Mouse (Mus musculus): ENCODE data around the gene Sypl2. TPM values are rescaled to one million over a fixed set of nuclear protein-coding genes. Genes with fewer than 3 reads are reported as not detected.

The Sypl2 gene
- polyA plus RNA-seq, 1 experiment from 2014 or later = 0.42 TPM

GRCm38 (mm10) chr3:108202506-108202905 lies 23.9 kb downstream of the Sypl2 start:
- Histone ChIP-seq H3K4me2 (ENCODE audit: low read length) (no peak overlapping the region), H3K27me3 (ENCODE audit: control insufficient read depth, insufficient read depth, low read length) (no peaks in the 10 kb centered on the region), H3K27ac (replicated peaks; ENCODE audit: low read depth, low read length) (no peak overlapping the region), H3K4me3 (replicated peaks; ENCODE audit: low read depth, low read length) (no peak overlapping the region), H3K9me3 (ENCODE audit: control insufficient read depth, low read length) (no peaks in the 10 kb centered on the region), H3K36me3 (ENCODE audit: control insufficient read depth, insufficient read depth, low read length) (peaks cover 71% of the 10 kb centered on the region), H3K9ac (replicated peaks; ENCODE audit: low read length) (no peak overlapping the region), H3K4me1 (ENCODE audit: control insufficient read depth, insufficient read depth, low read length) (peaks cover 4% of the 10 kb centered on the region)
- ATAC-seq (ENCODE audit: low FRiP score, low TSS enrichment) (no peak), DNase-seq (no peak)

DNA sequence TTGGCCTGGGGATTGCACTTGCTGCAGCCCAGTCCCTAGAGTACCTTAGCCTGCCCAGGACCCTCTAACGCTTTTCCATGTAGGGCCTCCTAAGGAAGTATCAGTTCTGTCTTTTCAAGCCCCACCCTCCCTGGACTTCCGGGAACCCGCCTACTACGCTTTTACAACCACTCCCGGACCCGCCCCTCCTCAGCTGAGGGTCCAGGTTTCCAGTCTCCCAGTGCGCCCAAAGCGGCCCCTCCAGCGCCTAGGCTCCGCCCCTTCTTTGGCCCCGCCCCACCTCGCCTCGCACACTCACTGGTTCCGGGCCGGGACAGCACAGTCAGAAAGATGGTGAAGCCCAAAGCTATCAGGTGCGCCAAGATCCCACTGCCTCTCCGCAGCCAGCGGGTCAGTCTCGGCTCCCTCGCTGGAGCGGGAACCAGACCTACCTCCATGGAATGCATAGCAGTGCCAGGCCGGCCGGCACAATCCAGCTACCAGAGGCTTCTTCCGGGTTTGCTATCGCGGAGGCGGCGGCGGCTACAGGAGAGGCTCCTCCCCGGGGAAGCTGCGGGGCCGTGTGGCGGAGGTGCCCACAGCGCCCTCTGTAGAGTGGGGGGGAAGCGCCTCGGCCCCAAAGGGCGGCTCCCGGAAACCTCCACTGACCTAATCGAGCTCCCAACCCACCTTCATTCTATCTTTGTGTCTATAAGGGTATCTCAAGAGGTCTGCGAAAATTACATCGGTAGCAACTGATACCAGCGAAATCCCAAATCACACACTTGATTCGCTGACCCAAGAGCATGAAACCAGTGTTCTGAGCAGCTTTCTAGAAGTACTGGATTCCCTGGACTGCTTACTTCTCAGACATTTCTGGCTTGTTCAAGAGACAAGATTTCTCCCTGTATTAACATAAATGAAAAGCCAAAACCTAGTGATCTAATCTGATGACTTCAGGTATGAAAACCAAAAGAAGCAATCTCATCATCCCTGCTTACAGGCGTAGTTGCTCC lies 25.8 kb downstream of the Sypl2 start, which contains the start of gene Cyb561d1:
Gene Cyb561d1, minus strand, starts transcription at position 884 of the 995 bp plus-strand sequence.
- DNase-seq (peak; percentile 85), ATAC-seq (ENCODE audit: low FRiP score, low TSS enrichment) (peak; percentile 83)
- no peaks in the 10 kb centered on the region for H3K9me3 ChIP-seq (ENCODE audit: control insufficient read depth, low read length)
- no peaks in the 10 kb centered on the region for H3K27me3 ChIP-seq (ENCODE audit: control insufficient read depth, insufficient read depth, low read length)
- peak within 1 kb of the TSS; percentile 83 for H3K27ac ChIP-seq (replicated peaks; ENCODE audit: low read depth, low read length)
- peak within 1 kb of the TSS; percentile 55 for H3K9ac ChIP-seq (replicated peaks; ENCODE audit: low read length)
- WGBS = 3% methylated on average over 44 of the region's 44 CpGs
- peak within 1 kb of the TSS; percentile 50 for H3K4me3 ChIP-seq (replicated peaks; ENCODE audit: low read depth, low read length)
- peaks cover 22% of the 10 kb centered on the region for H3K4me1 ChIP-seq (ENCODE audit: control insufficient read depth, insufficient read depth, low read length)
- H3K36me3 ChIP-seq (ENCODE audit: control insufficient read depth, insufficient read depth, low read length) = peaks cover 52% of the 10 kb centered on the region
- H3K4me2 ChIP-seq (ENCODE audit: low read length) = peak within 1 kb of the TSS; percentile 64

DNA sequence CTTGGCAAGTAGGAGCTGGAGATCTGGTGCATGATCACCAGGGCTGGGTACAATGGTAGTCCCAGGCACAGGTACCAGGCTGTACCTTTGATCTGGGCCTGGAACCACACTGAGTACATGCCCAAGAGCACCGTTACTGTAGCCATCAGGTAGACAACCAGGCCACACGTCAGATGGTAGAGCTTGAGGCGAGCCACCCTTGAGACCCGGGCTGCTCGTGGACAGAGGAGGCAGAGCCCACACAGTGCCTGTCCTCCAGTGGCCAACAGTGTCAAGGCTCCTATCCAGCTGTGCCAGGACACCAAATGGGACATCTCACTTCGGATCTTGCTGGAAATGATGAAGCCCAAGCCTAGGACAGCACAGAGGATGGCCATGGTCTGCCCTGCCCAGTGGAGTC lies 27.2 kb downstream of the Sypl2 start:
- Histone ChIP-seq H3K4me2 (ENCODE audit: low read length) (no peak overlapping the region), H3K4me3 (replicated peaks; ENCODE audit: low read depth, low read length) (no peak overlapping the region), H3K9me3 (ENCODE audit: control insufficient read depth, low read length) (no peaks in the 10 kb centered on the region), H3K4me1 (ENCODE audit: control insufficient read depth, insufficient read depth, low read length) (peaks cover 22% of the 10 kb centered on the region), H3K27ac (replicated peaks; ENCODE audit: low read depth, low read length) (no peak overlapping the region), H3K9ac (replicated peaks; ENCODE audit: low read length) (no peak overlapping the region), H3K27me3 (ENCODE audit: control insufficient read depth, insufficient read depth, low read length) (no peaks in the 10 kb centered on the region), H3K36me3 (ENCODE audit: control insufficient read depth, insufficient read depth, low read length) (peaks cover 38% of the 10 kb centered on the region)
- WGBS = 92% methylated on average over 6 of the region's 6 CpGs
- DNase-seq (no peak), ATAC-seq (ENCODE audit: low FRiP score, low TSS enrichment) (no peak)

DNA sequence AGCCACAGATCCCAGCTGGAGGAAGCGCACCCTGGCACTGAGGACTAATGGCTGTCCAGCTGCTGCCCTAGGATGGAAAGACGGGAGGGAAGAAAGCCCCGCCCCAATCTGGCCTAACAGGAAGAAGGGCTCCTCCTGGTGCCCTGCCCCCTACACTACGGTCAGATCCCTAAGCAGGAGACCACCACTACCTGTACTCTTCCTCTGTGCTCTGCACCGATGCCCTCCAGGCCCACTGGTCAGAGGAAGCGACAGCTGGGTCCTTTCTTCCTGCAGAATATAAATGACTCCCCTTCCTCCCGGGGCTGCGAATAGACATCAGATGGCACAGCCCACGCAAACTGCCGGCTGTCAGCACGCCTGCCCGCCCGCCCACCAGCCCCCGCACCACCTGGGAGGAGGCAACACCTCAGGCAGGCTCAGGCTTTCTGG lies 29.4 kb downstream of the Sypl2 start:
- Histone ChIP-seq H3K4me2 (ENCODE audit: low read length) (peak overlapping the region; percentile 40; the same call in 1 of the 2 replicates), H3K27ac (replicated peaks; ENCODE audit: low read depth, low read length) (peak overlapping the region; percentile 74), H3K27me3 (ENCODE audit: control insufficient read depth, insufficient read depth, low read length) (no peaks in the 10 kb centered on the region), H3K9me3 (ENCODE audit: control insufficient read depth, low read length) (no peaks in the 10 kb centered on the region), H3K9ac (replicated peaks; ENCODE audit: low read length) (peak overlapping the region; percentile 34; the same call in 1 of the 2 replicates), H3K36me3 (ENCODE audit: control insufficient read depth, insufficient read depth, low read length) (peaks cover 19% of the 10 kb centered on the region), H3K4me3 (replicated peaks; ENCODE audit: low read depth, low read length) (no peak overlapping the region), H3K4me1 (ENCODE audit: control insufficient read depth, insufficient read depth, low read length) (peaks cover 22% of the 10 kb centered on the region)
- peak; percentile 38 for ATAC-seq (ENCODE audit: low FRiP score, low TSS enrichment)
- WGBS = 13% methylated on average over 14 of the region's 14 CpGs
- DNase-seq = peak; percentile 69

GRCm38 (mm10) chr3:108195941-108196590 lies 30.4 kb downstream of the Sypl2 start:
- H3K9ac ChIP-seq (replicated peaks; ENCODE audit: low read length) = 0 out of 2 replicates have a peak overlapping the region, but pooled peaks have one; percentile 9
- H3K36me3 ChIP-seq (ENCODE audit: control insufficient read depth, insufficient read depth, low read length) = peaks cover 13% of the 10 kb centered on the region
- no peaks in the 10 kb centered on the region for H3K9me3 ChIP-seq (ENCODE audit: control insufficient read depth, low read length)
- no peak overlapping the region for H3K4me3 ChIP-seq (replicated peaks; ENCODE audit: low read depth, low read length)
- peak overlapping the region; percentile 74; the same call in 1 of the 2 replicates for H3K27ac ChIP-seq (replicated peaks; ENCODE audit: low read depth, low read length)
- no peaks in the 10 kb centered on the region for H3K27me3 ChIP-seq (ENCODE audit: control insufficient read depth, insufficient read depth, low read length)
- no peak for DNase-seq
- no peak for ATAC-seq (ENCODE audit: low FRiP score, low TSS enrichment)
- H3K4me2 ChIP-seq (ENCODE audit: low read length) = no peak overlapping the region
- peaks cover 19% of the 10 kb centered on the region for H3K4me1 ChIP-seq (ENCODE audit: control insufficient read depth, insufficient read depth, low read length)
- 78% methylated on average over 7 of the region's 7 CpGs for WGBS

GRCm38 (mm10) chr3:108195287-108195686 lies 31.2 kb downstream of the Sypl2 start:
- Histone ChIP-seq H3K4me1 (ENCODE audit: control insufficient read depth, insufficient read depth, low read length) (peaks cover 19% of the 10 kb centered on the region), H3K36me3 (ENCODE audit: control insufficient read depth, insufficient read depth, low read length) (peaks cover 13% of the 10 kb centered on the region), H3K27ac (replicated peaks; ENCODE audit: low read depth, low read length) (peak overlapping the region; percentile 74; the same call in 1 of the 2 replicates), H3K27me3 (ENCODE audit: control insufficient read depth, insufficient read depth, low read length) (no peaks in the 10 kb centered on the region), H3K9me3 (ENCODE audit: control insufficient read depth, low read length) (no peaks in the 10 kb centered on the region), H3K4me3 (replicated peaks; ENCODE audit: low read depth, low read length) (no peak overlapping the region), H3K4me2 (ENCODE audit: low read length) (no peak overlapping the region), H3K9ac (replicated peaks; ENCODE audit: low read length) (no peak overlapping the region)
- WGBS = 85% methylated on average over 4 of the region's 4 CpGs
- DNase-seq = no peak
- no peak for ATAC-seq (ENCODE audit: low FRiP score, low TSS enrichment)

DNA sequence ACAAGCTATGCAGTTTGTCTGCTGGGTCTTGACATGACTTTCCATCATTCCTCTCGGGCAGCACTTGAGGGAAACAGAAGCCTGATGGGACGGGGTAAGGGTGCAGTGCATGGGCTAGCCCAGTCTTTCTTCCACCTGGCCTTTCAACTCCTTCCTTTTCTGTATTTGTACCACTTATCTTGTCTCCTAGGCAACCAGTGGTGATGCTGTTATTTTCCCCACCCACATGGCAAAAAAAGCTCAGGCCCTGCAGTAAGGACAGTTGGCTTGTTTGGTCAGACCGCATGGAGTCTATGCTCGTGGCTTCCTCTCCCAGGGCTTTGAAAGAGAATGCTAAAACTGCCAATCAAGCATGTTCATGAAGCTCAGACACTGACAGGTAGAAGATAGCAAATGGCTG lies 32.8 kb downstream of the Sypl2 start:
- WGBS = 86% methylated on average over 4 of the region's 4 CpGs
- no peak for ATAC-seq (ENCODE audit: low FRiP score, low TSS enrichment)

GRCm38 (mm10) chr3:108189897-108190296 lies 36.6 kb downstream of the Sypl2 start:
- Histone ChIP-seq H3K27me3 (ENCODE audit: control insufficient read depth, insufficient read depth, low read length) (no peaks in the 10 kb centered on the region), H3K9me3 (ENCODE audit: control insufficient read depth, low read length) (no peaks in the 10 kb centered on the region), H3K27ac (replicated peaks; ENCODE audit: low read depth, low read length) (no peak overlapping the region), H3K4me1 (ENCODE audit: control insufficient read depth, insufficient read depth, low read length) (peaks cover 15% of the 10 kb centered on the region; the same call in 1 of the 2 replicates), H3K4me3 (replicated peaks; ENCODE audit: low read depth, low read length) (no peak overlapping the region), H3K36me3 (ENCODE audit: control insufficient read depth, insufficient read depth, low read length) (peaks cover 8% of the 10 kb centered on the region; the same call in 1 of the 2 replicates), H3K4me2 (ENCODE audit: low read length) (no peak overlapping the region), H3K9ac (replicated peaks; ENCODE audit: low read length) (no peak overlapping the region)
- ATAC-seq (ENCODE audit: low FRiP score, low TSS enrichment) (no peak), DNase-seq (no peak)
- 82% methylated on average over 5 of the region's 5 CpGs for WGBS

More for the DNA sequence above, 32.8 kb downstream of the Sypl2 start:
- no peaks in the 10 kb centered on the region for H3K9me3 ChIP-seq (ENCODE audit: control insufficient read depth, low read length)
- DNase-seq = no peak
- peaks cover 22% of the 10 kb centered on the region for H3K4me1 ChIP-seq (ENCODE audit: control insufficient read depth, insufficient read depth, low read length)
- no peak overlapping the region for H3K4me2 ChIP-seq (ENCODE audit: low read length)
- H3K27ac ChIP-seq (replicated peaks; ENCODE audit: low read depth, low read length) = no peak overlapping the region
- peaks cover 8% of the 10 kb centered on the region for H3K36me3 ChIP-seq (ENCODE audit: control insufficient read depth, insufficient read depth, low read length)
- no peak overlapping the region for H3K9ac ChIP-seq (replicated peaks; ENCODE audit: low read length)
- H3K27me3 ChIP-seq (ENCODE audit: control insufficient read depth, insufficient read depth, low read length) = no peaks in the 10 kb centered on the region
- H3K4me3 ChIP-seq (replicated peaks; ENCODE audit: low read depth, low read length) = no peak overlapping the region

Measured in midbrain, embryonic 14.5 days (tissue).